Mouse (Mus musculus): ENCODE results near the gene Nos3. TPM values are rescaled to one million over a fixed set of nuclear protein-coding genes. Genes with fewer than 3 reads are reported as not detected.
A peak's percentile ranks its signal among the peaks of the same experiment; 100 is the strongest.

The Nos3 gene
- total RNA-seq, 2 experiments from 2014 or later: 8.0 to 9.5 TPM

DNA sequence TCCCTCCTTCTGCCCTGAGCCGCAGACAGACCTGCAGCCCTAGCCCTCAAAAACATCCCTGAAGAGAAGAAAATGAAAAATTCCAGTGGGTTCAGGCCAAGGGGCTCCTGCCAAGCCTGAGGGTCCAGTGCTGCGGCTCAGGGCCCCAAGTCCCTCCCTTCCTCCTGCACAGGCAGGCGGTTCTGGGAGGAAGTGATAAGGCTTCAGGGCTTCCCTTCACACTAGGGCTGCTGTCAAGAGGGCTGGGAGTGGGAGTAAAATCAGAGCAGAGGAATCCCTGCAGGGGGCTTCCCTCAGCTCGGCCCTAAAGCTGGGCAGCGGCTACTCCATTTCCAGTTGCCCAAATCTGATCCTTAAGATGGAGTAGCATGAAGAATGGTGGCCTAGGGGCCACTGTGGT is 918 bp downstream of the Nos3 start:
- DNase-seq (ENCODE audit: low spot score in 2 of 2): no peak
- intact Hi-C loops (cut with DNase I): no loop called here

DNA sequence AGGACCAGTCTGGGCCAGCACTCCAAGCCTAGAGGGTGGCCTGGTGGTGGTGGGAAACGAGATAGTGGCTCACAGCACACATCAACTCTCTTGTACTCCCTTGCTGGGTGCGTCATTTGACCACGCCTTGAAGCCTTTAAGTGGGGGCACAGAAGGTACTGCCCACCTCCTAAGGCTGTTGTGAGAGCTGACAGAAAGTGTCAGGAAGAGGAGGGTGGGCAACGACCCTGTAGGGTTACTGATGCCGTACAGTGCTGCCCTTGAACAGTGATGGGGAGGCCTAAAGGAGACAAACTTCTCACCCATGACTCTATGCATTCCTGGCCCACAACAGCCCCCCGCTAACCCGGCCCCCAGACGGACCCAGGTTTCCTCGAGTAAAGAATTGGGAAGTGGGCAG is 1.8 kb downstream of the Nos3 start:
- intact Hi-C loops (cut with DNase I): no loop called here
- no peak for DNase-seq (ENCODE audit: low spot score in 2 of 2)

DNA sequence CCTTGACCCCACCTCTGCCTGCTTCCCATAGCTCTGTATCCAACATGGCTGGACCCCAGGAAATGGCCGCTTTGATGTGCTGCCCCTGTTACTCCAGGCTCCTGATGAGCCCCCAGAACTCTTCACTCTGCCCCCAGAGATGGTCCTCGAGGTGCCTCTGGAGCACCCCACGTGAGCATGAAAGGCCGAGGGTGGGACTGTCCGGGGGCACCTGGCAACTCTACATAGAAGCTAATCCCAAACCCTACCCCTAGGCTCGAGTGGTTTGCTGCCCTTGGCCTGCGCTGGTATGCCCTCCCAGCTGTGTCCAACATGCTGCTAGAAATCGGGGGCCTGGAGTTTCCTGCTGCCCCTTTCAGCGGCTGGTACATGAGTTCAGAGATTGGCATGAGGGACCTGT is 5.2 kb downstream of the Nos3 start:
- no peak for DNase-seq (ENCODE audit: low spot score in 2 of 2)
- intact Hi-C loops (cut with DNase I): no loop called here

DNA sequence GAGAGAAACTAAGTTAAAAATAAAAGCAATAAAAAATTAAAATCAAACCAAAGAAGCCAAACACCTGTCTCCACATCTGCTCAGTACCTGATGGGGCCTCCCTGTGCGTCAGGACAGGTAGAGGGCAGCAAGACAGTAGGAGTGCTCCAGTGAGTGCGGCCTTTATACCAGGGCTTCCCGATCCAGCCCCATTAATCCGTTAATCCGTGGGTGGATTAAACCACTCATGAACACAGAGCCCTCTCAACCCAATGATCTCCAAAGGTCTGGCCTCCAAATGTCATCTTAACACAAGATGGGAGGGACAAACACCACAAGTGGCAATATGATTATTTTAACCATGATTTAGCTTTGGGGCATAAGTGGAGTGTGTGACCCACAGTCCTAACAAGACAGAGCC is 9.2 kb downstream of the Nos3 start:
- DNase-seq (ENCODE audit: low spot score in 2 of 2): no peak
- intact Hi-C loops (cut with DNase I): no loop called here

DNA sequence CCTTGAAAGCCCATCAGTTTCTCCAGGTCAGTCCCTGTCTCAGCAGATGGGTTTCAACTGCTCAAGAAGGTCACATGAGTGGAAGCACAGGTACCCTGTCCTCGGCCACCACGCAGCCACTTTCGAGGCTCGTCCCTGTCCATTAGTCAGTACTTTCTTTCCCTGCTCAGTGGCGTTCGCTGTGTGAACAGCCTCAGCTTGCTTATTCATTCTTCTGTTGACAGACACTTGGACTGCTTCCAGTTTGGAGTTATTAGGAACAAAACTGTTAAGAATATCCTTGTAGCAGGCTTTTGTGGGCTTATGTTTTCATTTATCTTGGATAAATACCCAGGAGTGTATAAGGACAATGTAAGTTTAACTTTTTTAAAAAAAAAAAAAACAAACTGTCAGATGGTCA is 9.6 kb downstream of the Nos3 start:
- no peak for DNase-seq (ENCODE audit: low spot score in 2 of 2)
- intact Hi-C loops (cut with DNase I): no loop called here

DNA sequence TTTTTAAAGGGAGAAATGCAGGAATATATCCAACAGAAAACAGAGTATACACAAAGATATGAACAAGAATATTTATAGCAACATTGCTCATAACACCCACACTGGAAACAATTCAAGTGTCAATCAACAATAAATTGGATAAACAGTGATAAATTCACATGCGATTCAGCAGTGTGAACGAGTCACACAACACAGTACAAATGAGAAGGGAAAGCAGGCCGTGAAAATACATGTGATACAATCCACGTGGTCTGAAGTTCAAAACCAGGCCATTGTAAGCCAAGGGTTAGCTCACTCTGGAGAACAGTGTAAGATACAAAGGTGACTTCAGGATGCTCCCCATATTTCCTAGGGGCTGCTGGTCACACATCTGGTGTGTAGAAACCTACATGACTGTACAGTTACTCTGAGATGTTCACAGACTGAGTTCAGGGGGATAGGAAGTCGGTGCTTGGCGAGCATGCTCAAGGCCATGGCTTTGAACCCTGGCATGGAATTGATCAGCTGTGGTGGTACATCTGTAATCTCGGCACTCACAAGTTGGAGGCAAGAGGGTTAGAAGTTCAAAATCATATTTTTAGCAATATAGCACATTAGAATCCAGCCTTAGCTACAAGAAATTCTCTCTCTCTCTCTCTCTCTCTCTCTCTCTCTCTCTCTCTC is 10.2 kb downstream of the Nos3 start:
- no peak for DNase-seq (ENCODE audit: low spot score in 2 of 2)
- intact Hi-C loops (cut with DNase I): no loop called here

DNA sequence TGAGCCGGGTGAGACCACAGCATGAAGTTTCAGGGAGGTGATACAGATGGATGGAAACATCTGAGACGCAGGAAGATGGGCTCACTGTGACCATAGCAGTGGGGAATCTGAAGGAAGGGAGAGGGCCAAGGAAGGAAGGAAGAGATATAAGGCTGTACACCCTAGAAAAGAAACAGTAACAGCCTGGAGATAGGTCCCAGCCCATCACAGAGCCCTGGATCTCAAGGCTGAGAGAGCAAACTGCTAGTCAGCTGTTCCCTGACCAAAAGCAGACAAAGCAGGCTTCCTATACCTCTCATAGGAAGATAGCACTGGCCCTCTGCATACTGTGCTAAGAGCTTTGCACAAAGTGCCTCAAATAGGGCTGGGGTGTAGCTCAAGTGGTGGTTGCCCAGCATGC is 14.1 kb downstream of the Nos3 start:
- DNase-seq (ENCODE audit: low spot score in 2 of 2): no peak
- intact Hi-C loops (cut with DNase I): no loop called here

DNA sequence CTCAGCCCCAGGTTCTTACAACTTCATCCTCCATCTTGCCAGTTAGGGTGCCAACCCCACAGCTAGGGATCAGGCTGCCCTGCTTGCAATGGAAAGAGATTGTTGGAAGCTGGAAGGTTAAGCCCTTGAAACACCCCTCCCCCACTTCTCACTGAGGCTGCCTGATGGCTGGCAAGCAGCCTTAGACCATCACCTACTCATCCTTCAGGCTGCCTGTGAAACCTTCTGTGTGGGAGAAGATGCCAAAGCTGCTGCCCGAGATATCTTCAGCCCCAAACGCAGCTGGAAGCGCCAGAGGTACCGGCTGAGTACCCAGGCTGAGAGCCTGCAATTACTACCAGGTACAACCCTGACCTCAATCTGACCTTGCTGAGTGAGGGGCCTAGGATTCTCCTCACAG is 14.9 kb downstream of the Nos3 start:
- intact Hi-C loops (cut with DNase I): no loop called here
- DNase-seq (ENCODE audit: low spot score in 2 of 2): peak; percentile 26 to 54

DNA sequence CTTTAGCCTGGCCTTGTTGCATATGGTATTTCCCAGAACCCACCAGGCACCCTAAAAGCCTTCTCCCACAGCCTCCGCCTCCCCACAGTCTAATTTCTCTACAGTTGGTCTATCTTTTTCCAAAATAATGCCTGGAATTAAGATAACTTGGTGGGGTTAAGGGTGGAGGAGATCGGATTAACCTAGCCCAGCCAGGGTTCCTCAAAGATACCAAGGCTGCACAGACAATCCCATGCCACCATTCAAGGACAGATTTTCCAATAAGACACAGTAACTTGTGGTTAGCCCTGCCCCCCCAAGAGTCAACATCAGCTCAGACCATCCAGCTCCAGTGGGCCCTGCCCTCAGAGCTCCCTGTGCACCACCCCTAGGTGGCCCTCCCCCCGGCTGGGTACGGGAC is 15.9 kb downstream of the Nos3 start:
- intact Hi-C loops (cut with DNase I): no loop called here
- no peak for DNase-seq (ENCODE audit: low spot score in 2 of 2)

DNA sequence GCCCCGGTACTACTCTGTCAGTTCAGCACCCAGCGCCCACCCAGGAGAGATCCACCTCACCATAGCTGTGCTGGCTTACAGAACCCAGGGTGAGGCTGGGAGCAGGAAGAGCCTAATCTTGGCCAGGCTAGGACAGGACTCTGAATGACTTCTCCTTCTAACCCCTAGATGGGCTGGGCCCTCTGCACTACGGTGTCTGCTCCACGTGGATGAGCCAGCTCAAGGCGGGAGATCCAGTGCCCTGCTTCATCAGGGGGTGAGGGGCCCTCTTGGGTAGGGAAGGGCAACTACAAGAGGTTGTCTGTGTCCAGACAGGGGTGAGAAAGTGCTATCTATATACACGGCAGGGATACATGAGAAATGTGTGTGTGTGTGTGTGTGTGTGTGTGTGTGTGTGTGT is 16.9 kb downstream of the Nos3 start:
- DNase-seq (ENCODE audit: low spot score in 2 of 2): no peak
- intact Hi-C loops (cut with DNase I): no loop called here

DNA sequence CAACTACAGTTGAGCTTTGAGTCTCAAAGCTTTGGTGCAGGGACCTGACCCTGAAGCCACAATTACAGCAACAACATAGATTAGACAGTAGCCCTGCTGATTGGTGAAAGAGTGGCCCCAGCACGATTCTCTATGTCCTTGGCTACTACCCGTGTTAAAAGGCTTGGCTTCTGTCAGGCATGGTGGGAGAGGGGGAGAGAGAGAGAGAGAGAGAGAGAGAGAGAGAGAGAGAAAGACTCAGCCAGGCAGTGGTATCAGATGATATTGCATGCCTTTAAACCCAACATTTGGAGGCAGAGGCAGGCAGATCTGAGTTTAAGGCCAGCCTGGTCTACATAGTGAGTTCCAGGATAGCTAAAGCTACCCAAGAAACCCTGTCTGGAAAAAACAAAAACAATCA is 17.4 kb downstream of the Nos3 start:
- DNase-seq (ENCODE audit: low spot score in 2 of 2): no peak
- intact Hi-C loops (cut with DNase I): no loop called here

DNA sequence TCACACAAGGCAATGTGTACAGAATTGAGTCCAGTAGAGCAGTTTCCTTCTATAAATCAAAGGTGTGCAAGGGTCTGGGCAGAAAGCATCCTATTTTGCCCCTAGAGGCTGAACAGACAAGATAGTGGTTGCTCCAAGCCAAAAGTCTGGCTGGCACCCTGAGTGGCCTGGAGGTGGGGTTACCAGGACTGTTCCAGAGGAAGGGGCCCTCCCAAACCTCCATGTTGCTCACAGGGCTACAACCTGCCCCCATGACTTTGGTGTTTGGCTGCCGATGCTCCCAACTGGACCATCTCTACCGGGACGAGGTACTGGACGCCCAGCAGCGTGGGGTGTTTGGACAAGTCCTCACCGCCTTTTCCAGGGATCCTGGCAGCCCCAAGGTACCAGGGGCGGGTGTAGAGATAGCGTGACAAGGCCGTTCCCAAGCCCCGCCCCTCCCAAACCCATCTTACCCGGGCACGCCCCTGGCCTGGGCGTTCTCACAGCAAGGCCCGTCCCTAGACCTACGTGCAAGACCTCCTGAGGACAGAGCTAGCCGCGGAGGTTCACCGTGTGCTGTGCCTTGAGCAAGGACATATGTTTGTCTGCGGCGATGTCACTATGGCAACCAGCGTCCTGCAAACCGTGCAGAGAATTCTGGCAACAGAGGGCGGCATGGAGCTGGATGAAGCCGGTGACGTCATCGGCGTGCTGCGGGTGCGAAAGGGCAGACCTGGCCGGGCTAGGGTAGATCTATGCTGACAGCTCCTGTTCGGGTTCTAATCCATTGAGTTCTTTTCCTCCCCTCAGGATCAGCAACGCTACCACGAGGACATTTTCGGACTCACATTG is 18.6 kb downstream of the Nos3 start:
- intact Hi-C loops (cut with DNase I): no loop called here
- peak; percentile 94 for DNase-seq (ENCODE audit: low spot score in 2 of 2)

DNA sequence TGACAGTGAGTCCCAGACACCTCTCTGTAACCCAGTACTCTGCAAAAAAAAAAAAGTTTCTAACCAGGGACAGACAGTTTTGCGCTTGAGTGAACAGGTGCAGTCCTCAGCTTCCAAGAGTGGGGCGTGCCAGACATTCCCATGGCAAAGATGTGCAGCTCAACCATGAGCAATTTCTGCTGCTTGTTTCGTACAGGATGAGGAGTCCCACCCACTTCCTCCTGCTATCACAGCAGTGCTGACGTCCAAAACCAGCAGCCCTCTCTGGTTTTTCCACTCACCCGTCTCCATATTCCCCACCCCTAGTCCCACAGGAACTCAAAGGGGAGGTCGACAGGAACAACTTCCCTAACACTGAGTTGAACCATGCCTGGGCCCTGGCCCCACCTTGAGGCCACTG is 19.8 kb downstream of the Nos3 start:
- intact Hi-C loops (cut with DNase I): no loop called here

DNA sequence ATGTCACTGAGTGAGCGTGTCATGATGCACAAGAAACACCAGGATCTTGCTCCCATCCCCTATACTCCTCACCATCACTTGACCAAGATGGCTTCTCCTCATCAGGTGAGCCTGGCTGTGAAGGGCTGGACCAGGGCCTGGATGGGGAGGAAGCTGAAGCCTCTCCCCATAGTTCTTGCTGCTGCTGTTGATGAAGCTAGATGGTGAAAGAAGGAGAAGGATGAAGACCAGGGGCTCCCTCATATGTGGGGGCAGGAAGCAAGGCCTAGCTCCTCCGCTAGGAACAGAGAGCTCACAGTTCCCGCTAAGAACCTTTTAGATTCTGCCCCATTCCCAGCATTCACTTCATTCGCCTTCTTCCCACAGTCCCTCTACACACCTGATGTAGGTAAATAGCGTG is 20.8 kb downstream of the Nos3 start:
- DNase-seq (ENCODE audit: low spot score in 2 of 2): no peak
- intact Hi-C loops (cut with DNase I): loop anchor here (5.0 kb wide), 1 partner anchor 33 kb away; the partner anchor contains the start of gene Kcnh2

More for the DNA sequence above, 19.8 kb downstream of the Nos3 start:
- peak in 1 of 2 experiments; percentile 86 for DNase-seq (ENCODE audit: low spot score in 2 of 2)

DNA sequence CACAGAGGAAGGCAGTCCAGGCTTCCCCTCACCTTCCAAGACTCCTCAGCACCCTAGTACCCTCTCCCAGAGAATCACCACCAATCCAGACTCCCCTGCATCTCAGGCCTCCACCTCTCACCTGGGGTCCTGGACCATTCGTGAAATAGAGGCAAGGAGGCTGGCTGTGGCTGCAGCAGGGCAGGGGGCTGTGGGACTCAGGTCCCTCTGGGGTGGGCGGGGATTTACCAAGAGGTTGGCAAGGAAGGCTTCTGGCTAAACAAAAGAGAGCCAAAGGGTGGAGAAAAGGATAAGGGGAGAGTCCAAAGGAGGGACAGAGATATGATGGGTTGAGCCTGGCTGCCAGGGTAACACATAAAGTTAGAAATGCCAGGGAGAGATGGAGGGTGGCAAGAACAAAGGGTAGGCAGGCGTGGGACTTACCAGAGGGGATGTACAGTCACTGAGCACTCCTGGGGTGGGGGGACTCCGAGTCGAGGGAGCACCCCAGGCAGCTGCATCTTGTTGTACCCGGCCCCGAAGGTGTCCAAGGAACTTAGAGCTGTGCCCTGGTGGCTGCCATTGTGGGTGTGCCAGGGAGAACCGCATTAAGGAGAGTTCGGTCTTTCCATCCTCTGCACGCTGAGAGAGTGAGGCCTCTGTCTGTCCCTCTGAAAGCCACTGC is 21.4 kb downstream of the Nos3 start:
- DNase-seq (ENCODE audit: low spot score in 2 of 2): no peak
- intact Hi-C loops (cut with DNase I): loop anchor here (5.0 kb wide), 1 partner anchor 34 kb away; the partner anchor contains the start of gene Kcnh2

DNA sequence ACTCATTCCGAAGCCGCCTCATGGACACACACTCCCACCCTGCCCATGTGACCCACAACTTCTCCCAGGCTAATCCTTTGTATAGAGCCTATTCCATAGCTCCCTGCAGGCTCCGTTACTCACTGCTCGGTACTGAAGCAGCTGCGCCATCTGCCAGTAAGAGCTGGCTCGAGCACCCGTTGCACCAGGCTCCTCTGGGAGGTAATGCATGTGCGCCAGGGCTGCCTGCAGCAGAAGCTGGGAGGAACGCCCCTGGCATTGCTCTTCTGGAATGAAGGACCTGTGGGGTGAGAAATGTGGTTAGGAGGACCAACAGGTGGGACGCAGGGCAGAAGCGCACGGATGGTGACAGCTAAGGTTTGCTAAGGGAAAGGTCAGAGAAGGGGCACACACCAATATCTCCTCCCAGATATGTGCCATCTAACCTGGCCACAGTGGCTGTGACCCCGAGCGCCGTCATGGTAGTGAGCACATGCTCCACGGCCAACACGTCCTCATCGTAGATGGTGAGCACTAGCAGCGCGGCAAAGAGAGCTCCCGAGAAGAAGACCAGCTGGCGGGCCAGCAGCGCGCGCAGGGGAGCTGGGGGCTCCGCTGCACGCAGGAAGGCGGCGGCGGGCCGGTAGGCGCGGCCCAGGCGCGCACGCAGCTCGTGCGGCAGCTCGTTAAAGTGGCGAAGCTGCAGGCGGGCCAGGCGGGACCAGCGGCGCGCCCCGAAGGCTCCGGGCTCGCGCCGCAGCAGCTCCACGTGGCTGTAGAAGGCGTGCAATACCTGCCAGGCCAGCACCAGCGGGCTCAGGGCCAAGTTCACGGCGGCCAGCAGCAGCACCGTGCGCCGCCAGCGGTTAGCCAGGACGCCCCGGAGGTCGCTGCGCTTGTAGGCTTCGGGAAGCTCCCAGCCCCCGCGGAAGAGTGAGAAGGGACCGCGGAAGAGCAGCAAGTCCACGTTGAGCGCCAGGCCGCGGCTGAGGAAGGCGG is 22.9 kb downstream of the Nos3 start:
- peak; percentile 71 to 82 for DNase-seq (ENCODE audit: low spot score in 2 of 2)
- intact Hi-C loops (cut with DNase I): loop anchor here (5.0 kb wide), 1 partner anchor 35 kb away; the partner anchor contains the start of gene Kcnh2

DNA sequence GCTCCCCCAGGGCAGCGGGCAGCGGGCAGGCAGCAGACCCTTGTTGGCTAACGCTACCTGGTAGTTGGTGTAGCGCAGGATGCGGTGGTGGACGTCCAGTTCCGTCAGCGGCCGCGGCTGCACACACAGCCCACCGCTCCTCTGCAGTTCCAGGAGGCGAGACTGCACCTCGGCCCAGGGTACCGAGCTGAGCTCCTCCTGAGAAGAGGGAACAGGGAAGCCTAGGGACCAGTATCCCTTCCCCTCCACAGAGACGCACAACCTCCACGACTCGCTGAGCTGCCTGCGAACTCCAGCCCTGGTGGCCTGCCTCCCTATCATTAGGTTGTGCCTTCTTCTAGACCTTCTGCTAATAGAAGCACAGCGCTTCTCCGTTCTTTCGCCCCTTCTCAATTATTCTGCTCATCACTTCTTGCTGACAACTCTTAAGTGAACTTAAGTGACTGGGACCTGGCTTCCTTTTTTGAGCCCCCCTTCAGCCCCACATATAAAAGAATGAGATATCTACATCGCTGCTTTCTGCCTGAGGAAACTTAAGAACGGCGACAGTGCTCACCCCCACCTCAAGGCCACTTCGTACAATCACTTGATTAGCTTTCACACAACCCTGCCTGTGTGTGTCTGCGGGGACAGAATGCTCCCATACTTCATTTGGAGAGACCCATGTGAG is 23.8 kb downstream of the Nos3 start:
- intact Hi-C loops (cut with DNase I): loop anchor here (5.0 kb wide), 1 partner anchor 36 kb away; the partner anchor contains the start of gene Kcnh2
- no peak for DNase-seq (ENCODE audit: low spot score in 2 of 2)

DNA sequence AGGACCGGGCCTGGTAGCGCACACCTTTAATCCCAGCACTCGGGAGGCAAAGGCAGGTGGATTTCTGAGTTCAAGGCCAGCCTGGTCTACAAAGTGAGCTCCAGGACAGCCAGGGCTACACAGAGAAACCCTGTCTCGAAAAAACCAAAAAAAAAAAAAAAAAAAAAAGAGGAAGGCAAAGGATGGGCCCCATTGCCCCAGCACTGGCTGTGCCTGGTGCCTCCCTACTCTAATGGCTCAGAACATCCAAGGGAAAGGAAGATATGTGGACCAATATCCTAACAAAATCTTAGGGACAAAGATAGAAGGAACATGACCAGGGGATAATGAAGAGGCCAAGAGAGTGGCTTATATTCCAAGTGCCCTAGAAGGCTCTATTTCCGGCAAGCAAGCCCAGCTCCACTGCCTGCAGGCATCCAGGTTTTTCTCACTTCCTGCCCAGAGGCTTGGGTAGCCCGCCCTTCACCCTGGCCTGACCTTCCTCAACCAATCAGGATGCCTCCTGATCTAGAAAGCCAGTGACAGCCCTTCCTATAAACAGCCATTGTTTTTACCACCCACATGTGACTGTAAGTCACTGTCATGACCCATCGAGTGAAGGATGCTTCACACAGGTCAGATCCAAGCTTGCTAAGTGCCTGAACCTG is 24.5 kb downstream of the Nos3 start:
- intact Hi-C loops (cut with DNase I): loop anchor here (5.0 kb wide), 1 partner anchor 37 kb away; the partner anchor contains the start of gene Kcnh2
- DNase-seq (ENCODE audit: low spot score in 2 of 2): no peak
